Mouse (Mus musculus) MEL (cell line): Measurements from ENCODE around the gene Kxd1. TPM values are rescaled to one million over a fixed set of nuclear protein-coding genes. Genes with fewer than 3 reads are reported as not detected.
A peak's percentile ranks its signal among the peaks of the same experiment; 100 is the strongest.

Source experiments
- DNase-seq: peaks from one replicate; pipeline ENCODE4 v3.0.0; 2011; ENCODE audit warnings: low read depth, low spot score
- H3K27ac ChIP-seq: 2 replicates; pipeline ENCODE4 v1.5.1; 2012; ENCODE audit warnings: low read depth, mild to moderate bottlenecking, control low read depth, low read length, moderate library complexity; ENCODE audit not compliant: control insufficient read depth
- H3K27me3 ChIP-seq, 2 experiments: fragments of 150-350 bp in 1 of 2; sonication (generic) in 1 of 2; 2 replicates each; pipeline ENCODE4 v1.6.1; 2012; ENCODE audit warnings: low read length in 2 of 2, mild to moderate bottlenecking in 2 of 2, improper control_type of control experiment in 1 of 2, moderate library complexity in 1 of 2; ENCODE audit not compliant: insufficient read depth in 2 of 2, control insufficient read depth in 1 of 2
- H3K36me3 ChIP-seq, 2 experiments: 2 replicates each; pipeline ENCODE4 v1.6.1; 2012 to 2014; ENCODE audit warnings: low read length in 2 of 2, improper control_type of control experiment in 1 of 2, inconsistent platforms in 1 of 2, mild to moderate bottlenecking in 1 of 2; ENCODE audit not compliant: insufficient read depth in 2 of 2, control insufficient read depth in 1 of 2
- H3K4me1 ChIP-seq, 2 experiments: fragments of 150-350 bp in 1 of 2; sonication (generic) in 1 of 2; 2 replicates each; pipeline ENCODE4 v1.6.1; 2012; ENCODE audit warnings: low read length in 2 of 2, improper control_type of control experiment in 1 of 2, mild to moderate bottlenecking in 1 of 2; ENCODE audit not compliant: insufficient read depth in 2 of 2, control insufficient read depth in 1 of 2
- H3K4me3 ChIP-seq, 2 experiments: fragments of 150-350 bp in 1 of 2; sonication (generic) in 1 of 2; 2 replicates each; pipeline ENCODE4 v1.5.1; 2012; ENCODE audit warnings: low read depth in 2 of 2, low read length in 2 of 2, mild to moderate bottlenecking in 2 of 2, moderate library complexity in 2 of 2, control low read depth in 1 of 2, improper control_type of control experiment in 1 of 2; ENCODE audit not compliant: control insufficient read depth in 1 of 2, insufficient read depth in 1 of 2
- H3K79me2 ChIP-seq: 2 replicates; pipeline ENCODE4 v1.6.1; 2012; ENCODE audit warnings: mild to moderate bottlenecking, low read length, moderate library complexity; ENCODE audit not compliant: control insufficient read depth, poor library complexity, insufficient read depth
- H3K9ac ChIP-seq: 2 replicates; pipeline ENCODE4 v1.6.1; 2012; ENCODE audit warnings: low read depth, mild to moderate bottlenecking, control low read depth, low read length, moderate library complexity; ENCODE audit not compliant: control insufficient read depth, poor library complexity, severe bottlenecking
- H3K9me3 ChIP-seq: fragments of 150-350 bp; sonication (generic); replicated peaks from 2 replicates; pipeline ENCODE4 v1.6.1; 2012; ENCODE audit warnings: mild to moderate bottlenecking, low read length, improper control_type of control experiment, moderate library complexity; ENCODE audit not compliant: insufficient read depth
- CHD1 ChIP-seq: IDR thresholded peaks from 2 replicates; pipeline ENCODE4 v1.6.1; 2012; ENCODE audit warnings: low read depth, mild to moderate bottlenecking, inconsistent platforms, low read length, improper control_type of control experiment
- E2F4 ChIP-seq: IDR thresholded peaks from 2 replicates; pipeline ENCODE4 v1.6.1; 2011; ENCODE audit warnings: low read depth, low read length, improper control_type of control experiment, borderline replicate concordance
- ETS1 ChIP-seq: IDR thresholded peaks from 2 replicates; pipeline ENCODE4 v1.6.1; 2012; ENCODE audit warnings: low read depth, mild to moderate bottlenecking, inconsistent platforms, low read length, improper control_type of control experiment, moderate library complexity
- GABPA ChIP-seq: IDR thresholded peaks from 2 replicates; pipeline ENCODE4 v1.6.1; 2012; ENCODE audit warnings: low read depth, mild to moderate bottlenecking, inconsistent platforms, low read length, improper control_type of control experiment, moderate library complexity
- JUND ChIP-seq: IDR thresholded peaks from 2 replicates; pipeline ENCODE4 v1.6.1; 2011; ENCODE audit warnings: low read depth, mild to moderate bottlenecking, improper control_type of control experiment, low read length
- KAT2A ChIP-seq: conservative IDR thresholded peaks from 2 replicates; pipeline ENCODE4 v1.6.1; 2012; ENCODE audit warnings: low read depth, low read length, improper control_type of control experiment, inconsistent platforms
- MAX ChIP-seq: IDR thresholded peaks from 2 replicates; pipeline ENCODE4 v1.6.1; 2011; ENCODE audit warnings: low read length, improper control_type of control experiment
- MAZ ChIP-seq: IDR thresholded peaks from 2 replicates; pipeline ENCODE4 v1.6.1; 2012; ENCODE audit warnings: low read depth, mild to moderate bottlenecking, inconsistent platforms, low read length, improper control_type of control experiment
- MXI1 ChIP-seq: IDR thresholded peaks from 2 replicates; pipeline ENCODE4 v1.6.1; 2011; ENCODE audit warnings: mild to moderate bottlenecking, low read depth, low read length, improper control_type of control experiment
- NELFE ChIP-seq: IDR thresholded peaks from 2 replicates; pipeline ENCODE4 v1.6.1; 2011; ENCODE audit warnings: low read depth, low read length, improper control_type of control experiment
- NRF1 ChIP-seq: IDR thresholded peaks from 2 replicates; pipeline ENCODE4 v1.6.1; 2014; ENCODE audit warnings: low read depth, mild to moderate bottlenecking, inconsistent platforms, low read length, improper control_type of control experiment, moderate library complexity; ENCODE audit not compliant: poor library complexity, insufficient read depth, severe bottlenecking
- RCOR1 ChIP-seq: IDR thresholded peaks from 2 replicates; pipeline ENCODE4 v1.6.1; 2012; ENCODE audit warnings: low read depth, mild to moderate bottlenecking, inconsistent platforms, low read length, improper control_type of control experiment
- TAL1 ChIP-seq: IDR thresholded peaks from 2 replicates; pipeline ENCODE4 v1.6.1; 2012; ENCODE audit warnings: mild to moderate bottlenecking, inconsistent platforms, low read length, moderate library complexity, mixed read lengths
- USF1 ChIP-seq: IDR thresholded peaks from 2 replicates; pipeline ENCODE4 v1.6.1; 2014; ENCODE audit warnings: low read depth, mild to moderate bottlenecking, inconsistent platforms, low read length, improper control_type of control experiment, moderate library complexity
- USF2 ChIP-seq, 2 experiments: IDR thresholded peaks; 2 replicates each; pipeline ENCODE4 v1.6.1; 2011 to 2012; ENCODE audit warnings: improper control_type of control experiment in 2 of 2, low read length in 2 of 2, borderline replicate concordance in 1 of 2, inconsistent platforms in 1 of 2, low read depth in 1 of 2, mild to moderate bottlenecking in 1 of 2; ENCODE audit not compliant: insufficient read depth in 1 of 2
- polyA plus RNA-seq, 2 experiments: library from polyadenylated mRNA; stranded (reverse) in 1 of 2; unstranded in 1 of 2; fragments of >175 nt in 1 of 2; fragments of >200 nt in 1 of 2; gene quantifications; 2 replicates each; pipeline versions ENCODE4 v1.2.1 to v1.2.4; 2012; ENCODE audit warnings: low replicate concordance in 2 of 2, low read depth in 1 of 2; ENCODE audit not compliant: insufficient read length in 2 of 2, insufficient read depth in 1 of 2, missing spikeins in 1 of 2
- total RNA-seq: library from RNA; depleted of rRNA; stranded (reverse); fragments of 300-350 nt; gene quantifications from 2 replicates; pipeline ENCODE4 v1.2.3, GENCODE M21; 2012

Kxd1 gene
- total and polyA plus RNA-seq, 3 experiments: 54.4 to 77.4 TPM; not detected in 1

GRCm38 (mm10) chr8:70561809-70562535 lies 34.2 kb upstream of the Kxd1 start:
- Histone ChIP-seq H3K36me3 (peaks cover 0 to 38% of the 10 kb centered on the region in 2 experiments; a peak in 3 of 4 replicates), H3K4me1 (peaks cover 45 to 64% of the 10 kb centered on the region in 2 experiments), H3K79me2 (peaks cover 8% of the 10 kb centered on the region; the same call in 1 of the 2 replicates), H3K9me3 (no peaks in the 10 kb centered on the region), H3K27me3 (no peaks in the 10 kb centered on the region), H3K9ac (no peak overlapping the region), H3K4me3 (no peak overlapping the region), H3K27ac (peak overlapping the region; percentile 3; the same call in 1 of the 2 replicates)
- peak; percentile 26; the same call in 1 of the 2 replicates for TF ChIP-seq USF1
- no peak for TF ChIP-seq JUND
- TF ChIP-seq USF2 (IDR thresholded peaks at IDR 0.05; ENCODE audit: borderline replicate concordance in 1 of 2, insufficient read depth in 1 of 2, low read depth in 1 of 2, low read length in 2 of 2): no peak
- no peak for TF ChIP-seq CHD1
- TF ChIP-seq MAX: peak; percentile 58; the same call in 1 of the 2 replicates
- no peak for TF ChIP-seq NRF1
- TF ChIP-seq MXI1: peak; percentile 51; the same call in 1 of the 2 replicates
- no peak for TF ChIP-seq MAZ
- TF ChIP-seq E2F4: no peak
- TF ChIP-seq GABPA: no peak
- TF ChIP-seq, all 39 proteins: peak for 3
- DNase-seq: no peak

GRCm38 (mm10) chr8:70561357-70561756 lies 33.6 kb upstream of the Kxd1 start:
- Histone ChIP-seq H3K9ac (no peak overlapping the region), H3K36me3 (peaks cover 0 to 38% of the 10 kb centered on the region in 2 experiments; a peak in 3 of 4 replicates), H3K4me3 (no peak overlapping the region), H3K79me2 (peaks cover 8% of the 10 kb centered on the region; the same call in 1 of the 2 replicates), H3K27ac (peak overlapping the region; percentile 25), H3K9me3 (no peaks in the 10 kb centered on the region), H3K27me3 (no peaks in the 10 kb centered on the region), H3K4me1 (peaks cover 41 to 64% of the 10 kb centered on the region in 2 experiments)
- TF ChIP-seq KAT2A (no peak), ETS1 (peak; percentile 66), CHD1 (no peak), TAL1 (peak; percentile 48; the same call in 1 of the 2 replicates), NELFE (no peak), RCOR1 (no peak)
- DNase-seq: peak; percentile 47
